Mouse (Mus musculus) lung, adult 2 months (tissue): ENCODE measurements at regions not wholly inside any gene's neighbourhood (a gene's known extent, or its start where the extent isn't known, plus 50 kb on each side); places are given as distances from the start of the nearest gene placed in this dataset.

Source experiments
- CTCF ChIP-seq: fragments of 200-500 bp; IDR thresholded peaks from 2 replicates; pipeline ENCODE4 v1.5.1; 2011; ENCODE audit warnings: mild to moderate bottlenecking, low read length, control low read depth; ENCODE audit not compliant: insufficient read depth
- POLR2A ChIP-seq: fragments of 200-500 bp; IDR thresholded peaks from 2 replicates; pipeline ENCODE4 v1.6.1; 2011; ENCODE audit warnings: low read depth, mild to moderate bottlenecking, control low read depth, low read length, borderline replicate concordance; ENCODE audit errors: extremely low read depth

DNA sequence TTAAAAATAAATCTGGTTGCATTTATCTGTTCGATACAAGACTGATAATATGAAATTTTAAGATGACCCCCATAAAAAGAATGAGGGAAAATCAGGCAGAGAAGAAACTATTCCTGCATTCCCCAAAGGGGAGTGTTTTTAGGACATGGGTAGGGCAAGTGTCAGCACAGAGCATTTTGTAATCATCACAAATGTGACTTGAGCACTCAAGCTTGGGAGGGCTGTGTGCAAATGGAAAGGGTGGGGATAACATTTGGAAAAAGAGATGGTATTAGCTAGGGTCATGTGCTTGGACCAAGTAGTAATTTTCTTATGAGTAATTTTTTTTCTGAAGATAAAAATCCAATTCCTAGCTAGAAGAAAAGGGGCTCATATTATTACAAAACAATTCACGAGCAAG, 418.1 kb upstream of the Cd180 start:
- TF ChIP-seq POLR2A (no peak), CTCF (no peak)
